In the genomic region with DNA sequence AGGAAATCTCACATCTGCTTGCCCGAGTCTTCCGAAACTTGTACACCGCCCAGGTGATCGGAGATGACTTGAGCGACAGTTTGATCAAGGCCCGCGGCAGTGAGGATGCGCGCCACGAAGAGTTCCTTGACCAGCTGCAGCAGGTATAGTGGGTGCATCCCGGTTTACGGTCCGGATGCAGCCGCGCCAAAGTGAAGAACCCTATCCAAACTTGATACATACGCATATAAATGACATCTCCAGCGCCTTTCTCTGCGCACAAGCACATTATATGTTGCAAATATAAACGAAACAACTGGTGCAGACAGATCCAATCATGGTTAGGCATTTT, we compare ENCODE assay signal across 7 mouse cellular contexts. TPM values are rescaled to one million over a fixed set of nuclear protein-coding genes. Genes with fewer than 3 reads are reported as not detected.
DNase-seq lines count a peak whose midpoint lies in the region; ATAC-seq and TF ChIP-seq lines count a peak whose summit lies in the region.

No protein-coding gene starts in this region.

- no peak for DNase-seq in lung, embryonic 14.5 days
- no peak for DNase-seq in lung, postnatal 36 days
- DNase-seq in limb, embryonic 11.5 days (ENCODE audit: low spot score) = no peak
- DNase-seq in cerebellum, adult 11-12 months = no peak
- no peak for DNase-seq in ovary, postnatal 10 days (ENCODE audit: low spot score)

- ATAC-seq in lung, embryonic 14.5 days (ENCODE audit: insufficient read depth) = no peak
- 0 out of 2 replicates have a peak, but pooled peaks have one; percentile 3 for ATAC-seq in limb, embryonic 11.5 days (ENCODE audit: insufficient number of reproducible peaks, low FRiP score, low TSS enrichment, low read depth)

- peak overlapping the region; percentile 91 for H3K4me2 ChIP-seq in lung, embryonic 14.5 days
- H3K4me2 ChIP-seq in limb, embryonic 11.5 days (ENCODE audit: low read depth, severe bottlenecking) = peak overlapping the region; percentile 69

- peak overlapping the region; percentile 53 for H3K9ac ChIP-seq in lung, embryonic 14.5 days
- no peak overlapping the region; the same call in 1 of the 2 replicates for H3K9ac ChIP-seq in limb, embryonic 11.5 days (ENCODE audit: low read length)

- H3K27me3 ChIP-seq in lung, embryonic 14.5 days (ENCODE audit: insufficient read depth, low read length) = 0 out of 2 replicates have a peak, but pooled peaks cover 4% of the 10 kb centered on the region
- peaks cover 2% of the 10 kb centered on the region; the same call in 1 of the 2 replicates for H3K27me3 ChIP-seq in limb, embryonic 11.5 days (ENCODE audit: control insufficient read depth, insufficient read depth, low read length)

- H3K4me3 ChIP-seq in lung, embryonic 14.5 days (ENCODE audit: low read depth, low read length) = peak overlapping the region; percentile 61
- H3K4me3 ChIP-seq in embryonic fibroblast, embryonic 13.5 days (ENCODE audit: insufficient read depth, low read length) = peak overlapping the region; percentile 57
- peak overlapping the region; percentile 54 for H3K4me3 ChIP-seq in limb, embryonic 11.5 days (ENCODE audit: low read depth, low read length)
- H3K4me3 ChIP-seq in olfactory bulb, adult 2 months (ENCODE audit: insufficient read depth, low read depth, low read length) = peak overlapping the region; percentile 87

- no peaks in the 10 kb centered on the region for H3K9me3 ChIP-seq in lung, embryonic 14.5 days (ENCODE audit: low read depth, low read length)
- H3K9me3 ChIP-seq in limb, embryonic 11.5 days (ENCODE audit: control insufficient read depth, low read length) = no peaks in the 10 kb centered on the region

- no peak; the same call in 1 of the 2 replicates for TF ChIP-seq POLR2A in embryonic fibroblast, embryonic 13.5 days (IDR thresholded peaks at IDR 0.05; ENCODE audit: low read depth, low read length)
- TF ChIP-seq POLR2A in olfactory bulb, adult 2 months (IDR thresholded peaks at IDR 0.05; ENCODE audit: insufficient read depth, low read depth, low read length) = no peak

- no peaks in the 10 kb centered on the region for H3K36me3 ChIP-seq in lung, embryonic 14.5 days (ENCODE audit: insufficient read depth)
- H3K36me3 ChIP-seq in limb, embryonic 11.5 days (ENCODE audit: control insufficient read depth, insufficient read depth, low read length) = no peaks in the 10 kb centered on the region

- no peak for TF ChIP-seq CTCF in lung, embryonic 14.5 days (IDR thresholded peaks at IDR 0.05; ENCODE audit: low read depth)
- TF ChIP-seq CTCF in embryonic fibroblast, embryonic 13.5 days (IDR thresholded peaks at IDR 0.05; ENCODE audit: borderline replicate concordance, insufficient read depth, low read length) = no peak
- no peak for TF ChIP-seq CTCF in olfactory bulb, adult 2 months (IDR thresholded peaks at IDR 0.05; ENCODE audit: insufficient read depth, low read depth, low read length)

- 1% methylated on average over 19 of the region's 19 CpGs for WGBS in lung, embryonic 14.5 days
- 3% methylated on average over 19 of the region's 19 CpGs for WGBS in limb, embryonic 11.5 days
- 1% methylated on average over 19 of the region's 19 CpGs for WGBS in olfactory bulb, adult 2 months

- H3K4me1 ChIP-seq in lung, embryonic 14.5 days (ENCODE audit: insufficient read depth) = no peaks in the 10 kb centered on the region
- H3K4me1 ChIP-seq in embryonic fibroblast, embryonic 13.5 days (ENCODE audit: control insufficient read depth, insufficient read depth, low read length) = no peaks in the 10 kb centered on the region
- 0 out of 2 replicates have a peak, but pooled peaks cover 2% of the 10 kb centered on the region for H3K4me1 ChIP-seq in limb, embryonic 11.5 days (ENCODE audit: control insufficient read depth, insufficient read depth, low read length)
- H3K4me1 ChIP-seq in olfactory bulb, adult 2 months (ENCODE audit: control insufficient read depth, insufficient read depth, low read length) = no peaks in the 10 kb centered on the region; the same call in 1 of the 2 replicates

- H3K27ac ChIP-seq in lung, embryonic 14.5 days (ENCODE audit: low read depth) = no peak overlapping the region
- H3K27ac ChIP-seq in embryonic fibroblast, embryonic 13.5 days (ENCODE audit: insufficient read depth, low read length) = no peak overlapping the region
- no peak overlapping the region for H3K27ac ChIP-seq in limb, embryonic 11.5 days (replicated peaks; ENCODE audit: low read depth, low read length)
- no peak overlapping the region for H3K27ac ChIP-seq in olfactory bulb, adult 2 months (ENCODE audit: insufficient read depth, low read depth, low read length)

RNA-seq across cellular contexts. Expression of a gene that starts 0.5 kb away (rescaled TPM):
- polyA plus RNA-seq in lung, embryonic 14.5 days (2014; fragmentation: Nextera tagmentation; extraction: Ambion mirVana) = 1.0 and 1.1 TPM in 2 replicates
- polyA plus RNA-seq in embryonic fibroblast, embryonic 13.5 days (2011; ENCODE audit: insufficient read length, low read depth, missing spikeins) = 0.57 and 1.8 TPM in 2 replicates
- polyA plus RNA-seq in limb, embryonic 11.5 days (2014; fragmentation: Nextera tagmentation; extraction: Ambion mirVana) = 1.2 and 2.1 TPM in 2 replicates
- not detected in 2 replicates for polyA plus RNA-seq in olfactory bulb, adult 2 months (2012; ENCODE audit: insufficient read depth, insufficient read length, low replicate concordance, missing spikeins)

RNA-seq across cellular contexts. Expression of a gene that starts 9.4 kb away (rescaled TPM):
- polyA plus RNA-seq in lung, embryonic 14.5 days (2014; fragmentation: Nextera tagmentation; extraction: Ambion mirVana) = 13.2 and 14.9 TPM in 2 replicates
- 28.3 and 38.7 TPM in 2 replicates for polyA plus RNA-seq in embryonic fibroblast, embryonic 13.5 days (2011; ENCODE audit: insufficient read length, low read depth, missing spikeins)
- polyA plus RNA-seq in limb, embryonic 11.5 days (2014; fragmentation: Nextera tagmentation; extraction: Ambion mirVana) = 18.8 and 22.0 TPM in 2 replicates
- not detected in 2 replicates for polyA plus RNA-seq in olfactory bulb, adult 2 months (2012; ENCODE audit: insufficient read depth, insufficient read length, low replicate concordance, missing spikeins)

RNA-seq across cellular contexts. Expression of a gene that starts 50.2 kb away (rescaled TPM):
- polyA plus RNA-seq in lung, embryonic 14.5 days (2014; fragmentation: Nextera tagmentation; extraction: Ambion mirVana) = 35.6 and 36.7 TPM in 2 replicates
- 12.5 and 16.5 TPM in 2 replicates for polyA plus RNA-seq in embryonic fibroblast, embryonic 13.5 days (2011; ENCODE audit: insufficient read length, low read depth, missing spikeins)
- 26.0 and 26.5 TPM in 2 replicates for polyA plus RNA-seq in limb, embryonic 11.5 days (2014; fragmentation: Nextera tagmentation; extraction: Ambion mirVana)
- not detected in 2 replicates for polyA plus RNA-seq in olfactory bulb, adult 2 months (2012; ENCODE audit: insufficient read depth, insufficient read length, low replicate concordance, missing spikeins)

RNA-seq across cellular contexts. Expression of a gene that starts 54.1 kb away (rescaled TPM):
- 0.92 and 0.95 TPM in 2 replicates for polyA plus RNA-seq in lung, embryonic 14.5 days (2014; fragmentation: Nextera tagmentation; extraction: Ambion mirVana)
- 0.98 and 1.0 TPM in 2 replicates for polyA plus RNA-seq in embryonic fibroblast, embryonic 13.5 days (2011; ENCODE audit: insufficient read length, low read depth, missing spikeins)
- 0.92 and 1.4 TPM in 2 replicates for polyA plus RNA-seq in limb, embryonic 11.5 days (2014; fragmentation: Nextera tagmentation; extraction: Ambion mirVana)
- polyA plus RNA-seq in olfactory bulb, adult 2 months (2012; ENCODE audit: insufficient read depth, insufficient read length, low replicate concordance, missing spikeins) = not detected in 2 replicates

RNA-seq across cellular contexts. Expression of a gene that starts 56.2 kb away (rescaled TPM):
- not detected in 2 replicates for polyA plus RNA-seq in lung, embryonic 14.5 days (2014; fragmentation: Nextera tagmentation; extraction: Ambion mirVana)
- polyA plus RNA-seq in embryonic fibroblast, embryonic 13.5 days (2011; ENCODE audit: insufficient read length, low read depth, missing spikeins) = not detected in 2 replicates
- not detected in 2 replicates for polyA plus RNA-seq in limb, embryonic 11.5 days (2014; fragmentation: Nextera tagmentation; extraction: Ambion mirVana)
- not detected in 2 replicates for polyA plus RNA-seq in olfactory bulb, adult 2 months (2012; ENCODE audit: insufficient read depth, insufficient read length, low replicate concordance, missing spikeins)

Comparison
In these comparisons a context has a peak if more than half of its experiments do, and no peak if none do; other contexts are left out.
1. RNA of a gene that starts 9.4 kb away (polyA plus RNA-seq): 28.3 to 38.7 TPM in embryonic fibroblast, embryonic 13.5 days, 18.8 to 22.0 TPM in limb, embryonic 11.5 days and 13.2 to 14.9 TPM in lung, embryonic 14.5 days; not detected in olfactory bulb, adult 2 months; every median in the first group is over 10 times any median in the second.
2. RNA of a gene that starts 50.2 kb away (polyA plus RNA-seq): 35.6 to 36.7 TPM in lung, embryonic 14.5 days, 26.0 to 26.5 TPM in limb, embryonic 11.5 days and 12.5 to 16.5 TPM in embryonic fibroblast, embryonic 13.5 days; not detected in olfactory bulb, adult 2 months; every median in the first group is over 10 times any median in the second.
3. Peak in every context shown above with its lines, with median percentiles within 50 percentile points of each other: H3K4me3 ChIP-seq.